Mouse (Mus musculus) MEL (cell line): ENCODE measurements around the gene Thoc7. TPM values are rescaled to one million over a fixed set of nuclear protein-coding genes. Genes with fewer than 3 reads are reported as not detected.
A peak's percentile ranks its signal among the peaks of the same experiment; 100 is the strongest.

Experiments used
- DNase-seq: peaks from one replicate; pipeline ENCODE4 v3.0.0; 2011; ENCODE audit warnings: low read depth, low spot score
- H3K27ac ChIP-seq: 2 replicates; pipeline ENCODE4 v1.5.1; 2012; ENCODE audit warnings: low read depth, mild to moderate bottlenecking, control low read depth, low read length, moderate library complexity; ENCODE audit not compliant: control insufficient read depth
- H3K27me3 ChIP-seq, 2 experiments: fragments of 150-350 bp in 1 of 2; sonication (generic) in 1 of 2; 2 replicates each; pipeline ENCODE4 v1.6.1; 2012; ENCODE audit warnings: low read length in 2 of 2, mild to moderate bottlenecking in 2 of 2, improper control_type of control experiment in 1 of 2, moderate library complexity in 1 of 2; ENCODE audit not compliant: insufficient read depth in 2 of 2, control insufficient read depth in 1 of 2
- H3K36me3 ChIP-seq, 2 experiments: 2 replicates each; pipeline ENCODE4 v1.6.1; 2012 to 2014; ENCODE audit warnings: low read length in 2 of 2, improper control_type of control experiment in 1 of 2, inconsistent platforms in 1 of 2, mild to moderate bottlenecking in 1 of 2; ENCODE audit not compliant: insufficient read depth in 2 of 2, control insufficient read depth in 1 of 2
- H3K4me1 ChIP-seq, 2 experiments: fragments of 150-350 bp in 1 of 2; sonication (generic) in 1 of 2; 2 replicates each; pipeline ENCODE4 v1.6.1; 2012; ENCODE audit warnings: low read length in 2 of 2, improper control_type of control experiment in 1 of 2, mild to moderate bottlenecking in 1 of 2; ENCODE audit not compliant: insufficient read depth in 2 of 2, control insufficient read depth in 1 of 2
- H3K4me3 ChIP-seq, 2 experiments: fragments of 150-350 bp in 1 of 2; sonication (generic) in 1 of 2; 2 replicates each; pipeline ENCODE4 v1.5.1; 2012; ENCODE audit warnings: low read depth in 2 of 2, low read length in 2 of 2, mild to moderate bottlenecking in 2 of 2, moderate library complexity in 2 of 2, control low read depth in 1 of 2, improper control_type of control experiment in 1 of 2; ENCODE audit not compliant: control insufficient read depth in 1 of 2, insufficient read depth in 1 of 2
- H3K79me2 ChIP-seq: 2 replicates; pipeline ENCODE4 v1.6.1; 2012; ENCODE audit warnings: mild to moderate bottlenecking, low read length, moderate library complexity; ENCODE audit not compliant: control insufficient read depth, poor library complexity, insufficient read depth
- H3K9ac ChIP-seq: 2 replicates; pipeline ENCODE4 v1.6.1; 2012; ENCODE audit warnings: low read depth, mild to moderate bottlenecking, control low read depth, low read length, moderate library complexity; ENCODE audit not compliant: control insufficient read depth, poor library complexity, severe bottlenecking
- H3K9me3 ChIP-seq: fragments of 150-350 bp; sonication (generic); replicated peaks from 2 replicates; pipeline ENCODE4 v1.6.1; 2012; ENCODE audit warnings: mild to moderate bottlenecking, low read length, improper control_type of control experiment, moderate library complexity; ENCODE audit not compliant: insufficient read depth
- GATA1 ChIP-seq: IDR thresholded peaks from 2 replicates; pipeline ENCODE4 v1.6.1; 2011; ENCODE audit warnings: low read depth, low read length, improper control_type of control experiment
- HCFC1 ChIP-seq: IDR thresholded peaks from 2 replicates; pipeline ENCODE4 v1.6.1; 2012; ENCODE audit warnings: low read depth, mild to moderate bottlenecking, inconsistent platforms, low read length, improper control_type of control experiment, moderate library complexity
- MAFK ChIP-seq: IDR thresholded peaks from 2 replicates; pipeline ENCODE4 v1.6.1; 2011; ENCODE audit warnings: low read depth, mild to moderate bottlenecking, low read length, improper control_type of control experiment, borderline replicate concordance
- MEF2A ChIP-seq: IDR thresholded peaks from 2 replicates; pipeline ENCODE4 v1.6.1; 2014; ENCODE audit warnings: low read depth, mild to moderate bottlenecking, inconsistent platforms, low read length, improper control_type of control experiment; ENCODE audit not compliant: poor library complexity, insufficient replicate concordance, severe bottlenecking; ENCODE audit errors: extremely low read depth
- MYB ChIP-seq: IDR thresholded peaks from 2 replicates; pipeline ENCODE4 v1.6.1; 2011; ENCODE audit warnings: mild to moderate bottlenecking, low read depth, low read length, improper control_type of control experiment
- MYC ChIP-seq: IDR thresholded peaks from 2 replicates; pipeline ENCODE4 v1.6.1; 2011; ENCODE audit warnings: low read depth, mild to moderate bottlenecking, low read length, improper control_type of control experiment, moderate library complexity
- NELFE ChIP-seq: IDR thresholded peaks from 2 replicates; pipeline ENCODE4 v1.6.1; 2011; ENCODE audit warnings: low read depth, low read length, improper control_type of control experiment
- NRF1 ChIP-seq: IDR thresholded peaks from 2 replicates; pipeline ENCODE4 v1.6.1; 2014; ENCODE audit warnings: low read depth, mild to moderate bottlenecking, inconsistent platforms, low read length, improper control_type of control experiment, moderate library complexity; ENCODE audit not compliant: poor library complexity, insufficient read depth, severe bottlenecking
- RAD21 ChIP-seq: IDR thresholded peaks from 2 replicates; pipeline ENCODE4 v1.6.1; 2011; ENCODE audit warnings: mild to moderate bottlenecking, low read depth, low read length, improper control_type of control experiment
- RCOR1 ChIP-seq: IDR thresholded peaks from 2 replicates; pipeline ENCODE4 v1.6.1; 2012; ENCODE audit warnings: low read depth, mild to moderate bottlenecking, inconsistent platforms, low read length, improper control_type of control experiment
- SIN3A ChIP-seq: IDR thresholded peaks from 2 replicates; pipeline ENCODE4 v1.6.1; 2012; ENCODE audit warnings: low read length, improper control_type of control experiment, inconsistent platforms
- TBP ChIP-seq: IDR thresholded peaks from 2 replicates; pipeline ENCODE4 v1.8.0; 2011; ENCODE audit warnings: low read depth, low read length, improper control_type of control experiment
- TCF12 ChIP-seq: IDR thresholded peaks from 2 replicates; pipeline ENCODE4 v1.6.1; 2014; ENCODE audit warnings: low read depth, mild to moderate bottlenecking, inconsistent platforms, low read length, improper control_type of control experiment, moderate library complexity
- UBTF ChIP-seq: IDR thresholded peaks from 2 replicates; pipeline ENCODE4 v1.6.1; 2012; ENCODE audit warnings: low read depth, mild to moderate bottlenecking, inconsistent platforms, low read length, improper control_type of control experiment, moderate library complexity, borderline replicate concordance; ENCODE audit not compliant: insufficient read depth
- USF2 ChIP-seq, 2 experiments: IDR thresholded peaks; 2 replicates each; pipeline ENCODE4 v1.6.1; 2011 to 2012; ENCODE audit warnings: improper control_type of control experiment in 2 of 2, low read length in 2 of 2, borderline replicate concordance in 1 of 2, inconsistent platforms in 1 of 2, low read depth in 1 of 2, mild to moderate bottlenecking in 1 of 2; ENCODE audit not compliant: insufficient read depth in 1 of 2
- ZC3H11A ChIP-seq: IDR thresholded peaks from 2 replicates; pipeline ENCODE4 v1.6.1; 2012; ENCODE audit warnings: low read depth, mild to moderate bottlenecking, inconsistent platforms, low read length, improper control_type of control experiment
- polyA plus RNA-seq, 2 experiments: library from polyadenylated mRNA; stranded (reverse) in 1 of 2; unstranded in 1 of 2; fragments of >175 nt in 1 of 2; fragments of >200 nt in 1 of 2; gene quantifications; 2 replicates each; pipeline versions ENCODE4 v1.2.1 to v1.2.4; 2012; ENCODE audit warnings: low replicate concordance in 2 of 2, low read depth in 1 of 2; ENCODE audit not compliant: insufficient read length in 2 of 2, insufficient read depth in 1 of 2, missing spikeins in 1 of 2
- total RNA-seq: library from RNA; depleted of rRNA; stranded (reverse); fragments of 300-350 nt; gene quantifications from 2 replicates; pipeline ENCODE4 v1.2.3, GENCODE M21; 2012

Gene Thoc7
- total and polyA plus RNA-seq, 3 experiments, result 85.8 to 121 TPM; not detected in 1

DNA sequence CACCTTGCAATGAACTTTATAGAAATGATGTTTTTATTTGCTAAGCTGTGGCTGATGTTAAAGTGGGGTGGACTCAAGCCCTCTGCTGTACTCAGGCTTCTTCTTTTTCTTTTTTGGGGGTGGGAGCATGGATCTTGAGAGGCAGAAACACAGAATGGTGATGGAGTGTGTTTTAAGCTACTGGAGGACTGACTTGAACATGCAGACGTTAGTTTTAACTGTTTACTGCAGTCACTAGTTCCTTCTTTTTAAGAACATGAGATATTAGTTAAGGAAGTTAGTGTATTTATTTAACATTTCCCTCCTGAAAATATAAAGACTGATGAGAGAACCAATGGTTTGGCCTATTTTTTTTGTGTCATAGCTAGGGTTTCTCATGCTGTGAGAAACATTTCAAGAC is 1.9 kb upstream of the Thoc7 start:
- peaks cover 0 to 13% of the 10 kb centered on the region in 2 experiments; a peak in 2 of 4 replicates for H3K36me3 ChIP-seq
- peaks cover 0 to 5% of the 10 kb centered on the region in 2 experiments; a peak in 2 of 4 replicates for H3K4me1 ChIP-seq
- no peak overlapping the region for H3K27ac ChIP-seq
- peaks cover 19% of the 10 kb centered on the region for H3K79me2 ChIP-seq
- no peaks in the 10 kb centered on the region for H3K27me3 ChIP-seq
- peak; percentile 76 for DNase-seq
- H3K9ac ChIP-seq, result 0 out of 2 replicates have a peak overlapping the region, but pooled peaks have one; percentile 41
- peak overlapping the region in 1 of 2 experiments; percentile 55; a peak in 3 of 4 replicates for H3K4me3 ChIP-seq
- H3K9me3 ChIP-seq, result no peaks in the 10 kb centered on the region
- TF ChIP-seq GATA1 (peak; percentile 14; the same call in 1 of the 2 replicates), MAFK (peak; percentile 52; the same call in 1 of the 2 replicates), NELFE (no peak), TCF12 (no peak), RAD21 (no peak), UBTF (no peak), RCOR1 (no peak), TBP (peak; percentile 96)
- TF ChIP-seq, all 39 proteins: peak for 3

DNA sequence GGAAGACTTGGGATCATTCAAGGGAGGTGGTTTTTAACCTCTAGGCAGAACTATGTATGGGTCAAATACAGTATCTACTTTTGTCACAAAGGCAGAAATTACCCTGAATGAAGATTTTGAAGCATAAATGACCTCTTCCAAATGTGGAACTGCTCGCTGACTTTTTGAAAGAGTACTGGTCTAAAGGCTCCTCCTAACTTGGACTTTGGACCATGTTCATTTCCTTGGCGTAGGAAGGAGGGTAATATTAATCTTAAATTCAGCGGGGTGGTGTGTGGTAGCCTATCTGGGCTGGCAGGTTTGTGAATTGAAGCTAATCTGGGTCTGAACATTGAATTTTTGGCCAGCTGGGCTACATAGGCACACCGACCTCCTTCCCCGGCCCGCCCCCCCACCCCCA is 824 bp upstream of the Thoc7 start:
- Histone ChIP-seq H3K9ac (peak overlapping the region; percentile 60), H3K4me3 (peak overlapping the region; percentile 82 to 98), H3K9me3 (no peaks in the 10 kb centered on the region), H3K27ac (peak overlapping the region; percentile 43; the same call in 1 of the 2 replicates), H3K27me3 (no peaks in the 10 kb centered on the region), H3K36me3 (peaks cover 0 to 13% of the 10 kb centered on the region in 2 experiments; a peak in 2 of 4 replicates), H3K79me2 (peaks cover 25% of the 10 kb centered on the region), H3K4me1 (peaks cover 0 to 5% of the 10 kb centered on the region in 2 experiments; a peak in 2 of 4 replicates)
- DNase-seq, result peak; percentile 49
- TF ChIP-seq SIN3A, result 0 out of 2 replicates have a peak, but pooled peaks have one; percentile 10
- no peak for TF ChIP-seq RAD21

DNA sequence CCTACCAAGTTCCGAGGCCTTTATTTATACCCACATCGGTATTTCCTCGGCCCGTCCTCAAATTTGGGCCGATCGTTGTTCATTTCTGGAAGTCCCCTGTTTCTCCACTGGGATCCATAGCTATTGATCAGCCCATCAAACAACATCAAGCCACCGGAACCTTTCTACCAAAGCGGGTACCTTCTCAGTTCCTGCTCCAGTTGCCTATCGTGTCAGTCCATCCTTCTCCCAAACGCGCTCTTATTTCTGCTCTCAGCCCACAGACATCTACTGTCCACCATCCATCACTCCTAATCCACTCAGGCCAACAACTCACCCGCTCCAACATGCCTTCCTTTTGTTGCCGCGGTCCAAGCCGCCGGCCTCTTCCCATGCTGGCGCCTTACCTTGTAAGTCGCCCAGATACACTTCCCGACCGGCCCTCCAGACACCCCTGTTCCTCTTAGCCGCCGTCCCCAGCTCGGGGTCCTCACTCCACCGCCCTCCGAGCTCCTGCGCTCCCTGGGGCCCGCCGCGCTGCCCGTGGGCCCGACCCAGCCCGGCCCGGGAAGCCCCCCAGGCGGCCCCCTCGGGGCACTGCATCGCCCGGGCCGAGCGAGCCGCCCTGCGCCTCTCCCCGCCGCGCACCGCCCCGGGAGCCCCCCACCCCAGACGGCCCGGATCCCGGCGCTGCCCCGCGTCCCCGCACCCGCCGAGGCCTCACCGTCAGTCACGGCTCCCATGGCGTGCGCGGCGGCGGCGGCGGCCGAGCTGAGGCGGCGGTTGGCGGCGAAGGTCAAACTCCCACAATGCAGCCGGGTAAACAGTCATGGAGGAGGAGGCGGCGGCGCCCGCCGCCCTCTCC is 948 bp downstream of the Thoc7 start:
- Histone ChIP-seq H3K79me2 (peaks cover 29% of the 10 kb centered on the region), H3K9ac (peak overlapping the region; percentile 99), H3K27me3 (no peaks in the 10 kb centered on the region)
- TF ChIP-seq MYB (peak; percentile 36; the same call in 1 of the 2 replicates), GATA1 (no peak), MYC (no peak), MEF2A (no peak), NELFE (peak; percentile 14; the same call in 1 of the 2 replicates), USF2 (IDR thresholded peaks at IDR 0.05; ENCODE audit: borderline replicate concordance in 1 of 2, insufficient read depth in 1 of 2, low read depth in 1 of 2, low read length in 2 of 2) (no peak), ZC3H11A (no peak), HCFC1 (0 out of 2 replicates have a peak, but pooled peaks have one; percentile 25), NRF1 (0 out of 2 replicates have a peak, but pooled peaks have one; percentile 7)
- TF ChIP-seq, all 39 proteins: peak for 4
- Histone ChIP-seq H3K9me3 (no peaks in the 10 kb centered on the region), H3K4me3 (peak overlapping the region; percentile 87 to 98), H3K4me1 (peaks cover 0 to 5% of the 10 kb centered on the region in 2 experiments; a peak in 2 of 4 replicates), H3K27ac (peak overlapping the region; percentile 75), H3K36me3 (peaks cover 0 to 13% of the 10 kb centered on the region in 2 experiments; a peak in 2 of 4 replicates)
- DNase-seq, result peak; percentile 67
